Mouse (Mus musculus) heart, postnatal 0 days (tissue): ENCODE measurements around the gene Sh3yl1.

ENCODE experiments used
- CTCF ChIP-seq: IDR thresholded peaks from 2 replicates; pipeline ENCODE4 v1.5.1; 2016; ENCODE audit warnings: antibody characterized with exemption, control low read depth, low read depth
- EP300 ChIP-seq: IDR thresholded peaks from 2 replicates; pipeline ENCODE4 v1.6.1; 2016; ENCODE audit warnings: antibody characterized with exemption, low read depth

- TF ChIP-seq CTCF (peak; percentile 84), EP300 (no peak)
These were observed 21.4 kb upstream of the Sh3yl1 start for GRCm38 (mm10) chr12:30890067-30890466.
